Mouse (Mus musculus) ES-CJ7 (cell line): Measurements from ENCODE around the gene Rorc.

Experiments
- DNase-seq: peaks from one replicate; pipeline ENCODE4 v3.0.0; 2011; ENCODE audit warnings: low read depth, low spot score

The Rorc gene

GRCm38 (mm10) chr3:94413031-94413679 lies 40.6 kb downstream of the Rorc start, which contains the start of gene Tdrkh:
Tdrkh (plus strand) TSS chr3:94413273.
- DNase-seq: peak; percentile 97

- no peak for DNase-seq
Observed at GRCm38 (mm10) chr3:94430980-94431379, 58.4 kb downstream of the Rorc start.

- DNase-seq: no peak
Observed at GRCm38 (mm10) chr3:94434305-94434704, 61.7 kb downstream of the Rorc start.

GRCm38 (mm10) chr3:94436420-94436819 lies 63.8 kb downstream of the Rorc start:
- DNase-seq: no peak

- peak; percentile 61 for DNase-seq
Observed at GRCm38 (mm10) chr3:94441182-94441581, 68.6 kb downstream of the Rorc start.

- peak; percentile 96 for DNase-seq
Observed at GRCm38 (mm10) chr3:94442951-94443596, 70.5 kb downstream of the Rorc start, which contains the start of gene Mrpl9. Mrpl9 (plus strand) TSS chr3:94443318.

GRCm38 (mm10) chr3:94443597-94443964 lies 71.0 kb downstream of the Rorc start, which contains the start of gene Oaz3:
Oaz3 (minus strand) TSS chr3:94443915.
- DNase-seq: no peak
